Mouse (Mus musculus): ENCODE results near the gene Atp5j. TPM values are rescaled to one million over a fixed set of nuclear protein-coding genes. Genes with fewer than 3 reads are reported as not detected.

Atp5j gene
- total and polyA plus RNA-seq, 2 experiments from 2014 or later = 405 to 3,491 TPM

DNA sequence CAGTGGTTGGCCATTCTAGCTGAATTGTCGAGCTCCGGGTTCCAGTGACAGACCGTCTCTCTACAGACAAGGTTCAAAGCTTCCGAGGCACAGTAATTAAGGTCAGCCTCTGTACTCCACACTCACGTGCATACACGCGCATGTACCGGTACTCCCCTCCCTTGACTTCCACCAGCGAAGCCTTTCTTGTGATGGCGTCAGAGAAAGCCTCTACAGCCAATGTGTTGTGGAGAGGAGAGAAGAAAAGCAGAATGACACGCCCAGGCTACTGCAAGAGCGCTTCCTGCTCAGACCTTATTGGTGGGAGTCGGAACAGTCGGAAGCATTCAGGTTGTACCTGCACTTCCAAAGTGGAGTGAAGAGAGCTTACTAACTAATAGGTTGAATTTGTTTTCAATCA is 42.0 kb downstream of the Atp5j start:
- no peak for TF ChIP-seq CTCF (IDR thresholded peaks at IDR 0.05; ENCODE audit: low read depth)
- no peak for TF ChIP-seq EP300 (IDR thresholded peaks at IDR 0.05; ENCODE audit: low read depth)
- DNase-seq (ENCODE audit: low spot score) (no peak), ATAC-seq (ENCODE audit: insufficient read depth, low read depth) (no peak)
- no peak overlapping the region for H3K4me3 ChIP-seq (ENCODE audit: low read depth, low read length)
- no peaks in the 10 kb centered on the region for H3K4me1 ChIP-seq (ENCODE audit: control insufficient read depth, insufficient read depth)
- H3K4me2 ChIP-seq (ENCODE audit: low read depth, low read length) = no peak overlapping the region
- no peak overlapping the region for H3K9ac ChIP-seq (replicated peaks; ENCODE audit: low read depth, low read length)
- no peak overlapping the region for H3K27ac ChIP-seq (ENCODE audit: low read depth)
- WGBS = 84% methylated on average over 14 of the region's 14 CpGs
- H3K27me3 ChIP-seq (ENCODE audit: control insufficient read depth, insufficient read depth, low read length) = no peaks in the 10 kb centered on the region
- no peaks in the 10 kb centered on the region for H3K36me3 ChIP-seq (replicated peaks; ENCODE audit: control insufficient read depth, insufficient read depth, low read length)
- 0 out of 2 replicates have a peak, but pooled peaks cover 3% of the 10 kb centered on the region for H3K9me3 ChIP-seq (replicated peaks; ENCODE audit: control insufficient read depth, low read length)

- H3K4me1 ChIP-seq (ENCODE audit: control insufficient read depth, insufficient read depth) = no peaks in the 10 kb centered on the region
- WGBS = 49% methylated on average over 2 of the region's 2 CpGs
- no peak overlapping the region for H3K9ac ChIP-seq (replicated peaks; ENCODE audit: low read depth, low read length)
- DNase-seq (ENCODE audit: low spot score) (no peak), ATAC-seq (ENCODE audit: insufficient read depth, low read depth) (no peak)
- TF ChIP-seq CTCF (IDR thresholded peaks at IDR 0.05; ENCODE audit: low read depth) (no peak), EP300 (IDR thresholded peaks at IDR 0.05; ENCODE audit: low read depth) (no peak)
- 0 out of 2 replicates have a peak, but pooled peaks cover 3% of the 10 kb centered on the region for H3K9me3 ChIP-seq (replicated peaks; ENCODE audit: control insufficient read depth, low read length)
- H3K27me3 ChIP-seq (ENCODE audit: control insufficient read depth, insufficient read depth, low read length) = no peaks in the 10 kb centered on the region
- H3K36me3 ChIP-seq (replicated peaks; ENCODE audit: control insufficient read depth, insufficient read depth, low read length) = no peaks in the 10 kb centered on the region
- H3K4me3 ChIP-seq (ENCODE audit: low read depth, low read length) = no peak overlapping the region
- H3K27ac ChIP-seq (ENCODE audit: low read depth) = no peak overlapping the region
- no peak overlapping the region for H3K4me2 ChIP-seq (ENCODE audit: low read depth, low read length)
Observed at GRCm38 (mm10) chr16:84790595-84791165, 44.7 kb downstream of the Atp5j start.

- H3K9me3 ChIP-seq (replicated peaks; ENCODE audit: control insufficient read depth, low read length) = 0 out of 2 replicates have a peak, but pooled peaks cover under 1% of the 10 kb centered on the region
- no peak for ATAC-seq (ENCODE audit: insufficient read depth, low read depth)
- no peak overlapping the region for H3K9ac ChIP-seq (replicated peaks; ENCODE audit: low read depth, low read length)
- H3K36me3 ChIP-seq (replicated peaks; ENCODE audit: control insufficient read depth, insufficient read depth, low read length) = no peaks in the 10 kb centered on the region
- TF ChIP-seq EP300 (IDR thresholded peaks at IDR 0.05; ENCODE audit: low read depth) = no peak
- WGBS = 36% methylated on average over 7 of the region's 7 CpGs
- H3K27ac ChIP-seq (ENCODE audit: low read depth) = no peak overlapping the region
- no peaks in the 10 kb centered on the region for H3K27me3 ChIP-seq (ENCODE audit: control insufficient read depth, insufficient read depth, low read length)
- no peak for DNase-seq (ENCODE audit: low spot score)
- no peak overlapping the region for H3K4me3 ChIP-seq (ENCODE audit: low read depth, low read length)
- no peak overlapping the region for H3K4me2 ChIP-seq (ENCODE audit: low read depth, low read length)
- no peaks in the 10 kb centered on the region for H3K4me1 ChIP-seq (ENCODE audit: control insufficient read depth, insufficient read depth)
Observed at GRCm38 (mm10) chr16:84784966-84785365, 50.5 kb downstream of the Atp5j start.

DNA sequence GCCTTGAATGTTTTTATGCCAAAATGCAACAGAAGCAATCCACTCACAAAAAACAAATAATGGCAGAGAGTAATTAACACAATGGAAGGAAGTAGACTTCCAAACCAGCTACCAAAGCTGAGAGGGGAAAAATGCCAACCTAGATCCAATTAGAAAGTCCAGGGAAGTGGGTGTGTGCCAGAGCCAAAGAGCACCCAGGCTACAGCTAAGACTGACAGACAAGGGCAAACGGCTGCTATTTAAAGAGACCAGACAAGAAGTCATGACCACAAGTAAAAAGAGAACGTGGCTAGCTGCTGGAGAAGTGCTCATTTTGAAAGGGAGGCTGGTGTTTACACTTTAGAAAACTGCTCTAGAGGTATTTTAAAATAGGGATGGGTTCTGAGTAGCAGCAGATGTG is 52.1 kb downstream of the Atp5j start:
- Histone ChIP-seq H3K27me3 (ENCODE audit: control insufficient read depth, insufficient read depth, low read length) (no peaks in the 10 kb centered on the region), H3K36me3 (replicated peaks; ENCODE audit: control insufficient read depth, insufficient read depth, low read length) (0 out of 2 replicates have a peak, but pooled peaks cover 7% of the 10 kb centered on the region), H3K27ac (ENCODE audit: low read depth) (0 out of 2 replicates have a peak overlapping the region, but pooled peaks have one; percentile 2), H3K4me3 (ENCODE audit: low read depth, low read length) (no peak overlapping the region), H3K4me2 (ENCODE audit: low read depth, low read length) (no peak overlapping the region), H3K9me3 (replicated peaks; ENCODE audit: control insufficient read depth, low read length) (peaks cover 10% of the 10 kb centered on the region), H3K4me1 (ENCODE audit: control insufficient read depth, insufficient read depth) (no peaks in the 10 kb centered on the region), H3K9ac (replicated peaks; ENCODE audit: low read depth, low read length) (no peak overlapping the region)
- peak; percentile 30 for DNase-seq (ENCODE audit: low spot score)
- WGBS = 9% methylated on average over 2 of the region's 2 CpGs
- TF ChIP-seq CTCF (IDR thresholded peaks at IDR 0.05; ENCODE audit: low read depth) = no peak
- no peak for TF ChIP-seq EP300 (IDR thresholded peaks at IDR 0.05; ENCODE audit: low read depth)
- 0 out of 2 replicates have a peak, but pooled peaks have one; percentile 24 for ATAC-seq (ENCODE audit: insufficient read depth, low read depth)

DNA sequence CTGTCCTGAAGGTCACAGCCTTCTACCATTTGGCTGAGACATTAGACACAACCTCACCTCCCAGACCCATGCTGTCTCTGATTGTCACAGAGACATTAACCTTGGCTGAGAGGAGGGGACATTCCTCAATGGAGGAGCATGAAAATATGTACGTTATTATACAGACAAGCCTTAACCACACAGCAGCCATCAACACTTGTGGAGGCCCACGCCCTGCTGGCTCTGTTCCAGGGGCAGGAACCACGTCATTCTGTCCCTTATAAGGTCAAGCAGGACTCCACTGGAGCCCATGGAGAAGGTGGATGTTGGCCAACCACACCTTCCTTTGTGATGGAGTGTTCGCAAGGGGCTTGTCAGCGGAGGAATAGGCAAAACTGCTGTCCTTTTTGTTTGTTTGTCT is 55.7 kb downstream of the Atp5j start:
- H3K27ac ChIP-seq (ENCODE audit: low read depth) = no peak overlapping the region
- no peaks in the 10 kb centered on the region for H3K27me3 ChIP-seq (ENCODE audit: control insufficient read depth, insufficient read depth, low read length)
- 0 out of 2 replicates have a peak, but pooled peaks cover 7% of the 10 kb centered on the region for H3K36me3 ChIP-seq (replicated peaks; ENCODE audit: control insufficient read depth, insufficient read depth, low read length)
- H3K9me3 ChIP-seq (replicated peaks; ENCODE audit: control insufficient read depth, low read length) = peaks cover 10% of the 10 kb centered on the region
- TF ChIP-seq CTCF (IDR thresholded peaks at IDR 0.05; ENCODE audit: low read depth) = no peak
- TF ChIP-seq EP300 (IDR thresholded peaks at IDR 0.05; ENCODE audit: low read depth) = no peak
- no peak overlapping the region for H3K4me3 ChIP-seq (ENCODE audit: low read depth, low read length)
- no peak for ATAC-seq (ENCODE audit: insufficient read depth, low read depth)
- DNase-seq (ENCODE audit: low spot score) = no peak
- H3K4me2 ChIP-seq (ENCODE audit: low read depth, low read length) = no peak overlapping the region
- WGBS = 61% methylated on average over 5 of the region's 5 CpGs
- H3K9ac ChIP-seq (replicated peaks; ENCODE audit: low read depth, low read length) = no peak overlapping the region
- H3K4me1 ChIP-seq (ENCODE audit: control insufficient read depth, insufficient read depth) = 0 out of 2 replicates have a peak, but pooled peaks cover 5% of the 10 kb centered on the region
